ENCODE assay signal across 7 mouse cellular contexts in genomic region chr4:88017452-88018350, GRCm38 (mm10). TPM values are rescaled to one million over a fixed set of nuclear protein-coding genes. Genes with fewer than 3 reads are reported as not detected.
A peak's percentile ranks its signal among the peaks of the same experiment; 100 is the strongest.
DNase-seq lines count a peak whose midpoint lies in the region; ATAC-seq and TF ChIP-seq lines count a peak whose summit lies in the region.

No protein-coding gene starts in this region.

- H3K27ac ChIP-seq in embryonic facial prominence, embryonic 12.5 days, result no peak overlapping the region

- H3K27me3 ChIP-seq in embryonic facial prominence, embryonic 12.5 days, result no peaks in the 10 kb centered on the region

- no peak for TF ChIP-seq CTCF in brain, embryonic 14.5 days (IDR thresholded peaks at IDR 0.05; ENCODE audit: borderline replicate concordance, extremely low read depth, insufficient read depth, insufficient read length)

- no peak overlapping the region for H3K4me3 ChIP-seq in embryonic facial prominence, embryonic 12.5 days

- no peak for ATAC-seq in embryonic facial prominence, embryonic 12.5 days (ENCODE audit: insufficient number of reproducible peaks, insufficient read depth, low FRiP score, low TSS enrichment)

- WGBS in embryonic facial prominence, embryonic 12.5 days, result 53% methylated on average over 18 of the region's 18 CpGs

- H3K36me3 ChIP-seq in embryonic facial prominence, embryonic 12.5 days, result no peaks in the 10 kb centered on the region

- peaks cover 38% of the 10 kb centered on the region for H3K4me1 ChIP-seq in embryonic facial prominence, embryonic 12.5 days

- 0 out of 2 replicates have a peak overlapping the region, but pooled peaks have one; percentile 12 for H3K4me2 ChIP-seq in embryonic facial prominence, embryonic 12.5 days (replicated peaks)

- H3K9ac ChIP-seq in embryonic facial prominence, embryonic 12.5 days, result no peak overlapping the region

- TF ChIP-seq POLR2A in brain, embryonic 14.5 days (IDR thresholded peaks at IDR 0.05; ENCODE audit: borderline replicate concordance, extremely low read depth, insufficient read depth, insufficient read length, poor library complexity, severe bottlenecking), result no peak

- H3K9me3 ChIP-seq in embryonic facial prominence, embryonic 12.5 days, result no peaks in the 10 kb centered on the region

- peak; percentile 86 for DNase-seq in brain, embryonic 14.5 days (ENCODE audit: low read depth)
- DNase-seq in kidney, adult 18-20 months, result peak; percentile 52
- peak; percentile 69 for DNase-seq in lung, postnatal 36 days
- no peak for DNase-seq in adipocyte (ENCODE audit: low spot score)
- DNase-seq in gastrocnemius, postnatal 4 days (ENCODE audit: low spot score in 2 of 2), result no peak
- no peak for DNase-seq in gastrocnemius, postnatal 25 days

RNA-seq across cellular contexts. Expression of gene Mllt3, which starts 15.5 kb away (rescaled TPM):
- polyA plus RNA-seq in brain, embryonic 14.5 days (2012; rRNA removed), result 60.1 and 64.2 TPM in 2 replicates
- 70.3 and 79.8 TPM in 2 replicates for polyA plus RNA-seq in embryonic facial prominence, embryonic 12.5 days (2016; fragmentation: Nextera tagmentation; extraction: Ambion mirVana)
- total RNA-seq in gastrocnemius, postnatal 4 days (2021), result 100 to 1,000 TPM; 103 to 104 TPM
- total RNA-seq in gastrocnemius, postnatal 25 days (2021), result 10 to 100 TPM; 59.8 to 62.8 TPM

Comparison
In these comparisons a context has a peak if more than half of its experiments do, and no peak if none do; other contexts are left out.
1. DNase-seq: peak in brain, embryonic 14.5 days (single experiment), kidney, adult 18-20 months (single experiment) and lung, postnatal 36 days (single experiment); none in adipocyte (single experiment), gastrocnemius, postnatal 4 days (0 of 2) and gastrocnemius, postnatal 25 days (single experiment).